Mouse (Mus musculus): Measurements from ENCODE around the gene Ube2cbp. TPM values are rescaled to one million over a fixed set of nuclear protein-coding genes. Genes with fewer than 3 reads are reported as not detected.

The Ube2cbp gene
- total RNA-seq (2021) = 1 to 10 TPM; 4.2 to 5.2 TPM
- long read RNA-seq, experiment 1, partial matches to known transcripts = 1 of 6 reads
- long read RNA-seq, experiment 1, other reads (novel, unspliced or antisense) = 1 of 6 reads
- long read RNA-seq, experiment 2, partial matches to known transcripts = 0 of 6 reads
- long read RNA-seq, experiment 2, other reads (novel, unspliced or antisense) = 2 of 6 reads

DNA sequence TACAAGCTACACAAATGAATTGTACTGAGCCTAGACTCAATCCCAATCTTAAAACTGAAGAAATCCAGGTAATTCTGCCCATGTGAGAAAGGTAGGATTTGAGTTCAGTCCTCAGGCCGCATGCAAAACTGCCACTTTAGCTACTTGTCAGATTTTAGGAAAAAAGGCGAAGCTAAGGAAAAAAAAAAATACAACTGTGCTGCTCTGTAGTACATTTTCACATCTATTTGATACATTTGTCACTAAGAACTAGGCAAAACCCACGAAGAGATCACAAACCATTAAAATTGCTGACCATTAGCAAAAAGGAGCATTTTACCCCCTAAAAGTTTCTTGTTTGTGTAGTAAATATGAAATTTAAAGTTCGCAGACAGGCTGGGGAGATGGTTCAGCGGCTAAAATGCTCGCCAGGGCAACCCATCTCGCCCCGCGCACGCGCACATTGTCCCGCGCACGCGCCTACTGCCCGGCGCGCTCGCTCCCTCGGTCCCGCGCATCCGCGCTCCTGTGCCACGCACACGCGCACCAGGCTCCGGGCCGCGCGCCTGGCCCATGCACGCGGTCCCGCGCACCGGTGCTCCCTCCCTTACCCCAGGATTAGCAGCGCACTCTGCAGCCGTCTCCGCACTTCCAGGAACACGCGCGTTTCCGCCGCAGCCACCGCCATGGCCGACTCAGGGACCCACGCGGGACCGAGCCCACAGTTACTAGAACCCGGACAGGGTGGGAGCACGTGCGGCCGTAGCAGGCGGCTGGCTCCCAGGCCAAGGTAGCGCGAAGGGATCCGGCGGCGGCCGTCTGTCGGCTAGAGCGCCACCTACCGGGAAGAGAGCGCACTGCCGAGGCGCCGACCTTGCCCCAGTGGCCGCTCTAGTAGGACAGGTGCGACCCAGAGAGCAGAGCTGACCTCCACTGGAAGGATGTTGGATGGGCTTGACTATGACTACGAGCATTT lies at the start of gene Ube2cbp:
TSS of gene Ube2cbp (minus strand) at position 800 of the 955 bp plus-strand sequence.
- H3K27ac ChIP-seq = peak within 1 kb of the TSS; percentile 82
- intact Hi-C loops (cut with DNase I) = loop anchor here (10.0 kb wide), 1 partner anchor 280 kb away; the partner anchor contains the start of gene Prss35
- no peak; the same call in none of the 2 replicates for TF ChIP-seq CTCF (IDR thresholded peaks at IDR 0.05)
- H3K4me3 ChIP-seq = peak within 1 kb of the TSS; percentile 76
- peak; percentile 88 to 90 for DNase-seq (ENCODE audit: extremely low spot score in 1 of 2, low spot score in 2 of 2)

DNA sequence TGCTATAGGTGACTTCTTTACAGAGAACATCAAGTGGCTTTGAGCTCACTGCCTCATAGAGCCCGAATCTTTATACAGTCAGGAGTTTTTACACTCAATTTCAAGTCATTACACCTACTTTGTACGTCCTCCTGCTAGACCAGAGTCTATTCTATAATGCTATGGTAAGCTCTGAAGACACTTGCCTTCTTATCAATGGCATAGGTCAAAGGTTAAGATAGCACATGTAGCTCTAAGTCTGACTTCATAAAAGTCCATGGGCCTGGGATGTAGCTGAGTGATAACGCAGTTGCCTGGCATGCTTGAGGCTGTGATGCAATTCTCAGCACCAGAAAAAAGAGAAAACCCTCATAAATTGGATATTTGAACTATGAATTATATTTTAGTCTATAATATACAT lies 49.6 kb upstream of the Ube2cbp start:
- DNase-seq (ENCODE audit: extremely low spot score in 1 of 2, low spot score in 2 of 2) = no peak
- Histone ChIP-seq H3K27ac (no peak overlapping the region), H3K4me3 (no peak overlapping the region)
- intact Hi-C loops (cut with DNase I) = loop anchor here (5.0 kb wide), 1 partner anchor 43 kb away; no protein-coding TSS in a partner anchor
- no peak for TF ChIP-seq CTCF (IDR thresholded peaks at IDR 0.05)

DNA sequence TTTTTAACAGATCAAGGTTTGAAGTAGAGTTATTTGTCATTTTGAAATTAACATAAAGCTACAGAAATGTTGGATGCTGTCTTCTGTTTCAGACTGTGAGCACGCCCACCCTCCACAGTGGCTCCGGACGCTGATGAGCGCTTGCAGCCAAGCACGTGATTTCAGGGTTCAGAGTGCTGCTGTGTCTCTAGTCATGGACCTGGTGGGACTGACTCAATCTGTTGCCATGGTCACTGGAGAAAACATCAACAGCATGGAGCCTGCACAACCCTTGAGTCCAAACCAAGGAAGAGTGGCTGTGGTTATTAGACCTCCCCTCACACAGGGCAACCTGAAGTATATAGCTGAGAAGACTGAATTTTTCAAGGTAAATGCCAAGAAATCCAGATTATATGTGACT lies 49.0 kb upstream of the Ube2cbp start:
- no peak for DNase-seq (ENCODE audit: extremely low spot score in 1 of 2, low spot score in 2 of 2)
- intact Hi-C loops (cut with DNase I) = loop anchor here (5.0 kb wide), 1 partner anchor 44 kb away; no protein-coding TSS in a partner anchor
- H3K4me3 ChIP-seq = no peak overlapping the region
- no peak for TF ChIP-seq CTCF (IDR thresholded peaks at IDR 0.05)
- H3K27ac ChIP-seq = no peak overlapping the region

DNA sequence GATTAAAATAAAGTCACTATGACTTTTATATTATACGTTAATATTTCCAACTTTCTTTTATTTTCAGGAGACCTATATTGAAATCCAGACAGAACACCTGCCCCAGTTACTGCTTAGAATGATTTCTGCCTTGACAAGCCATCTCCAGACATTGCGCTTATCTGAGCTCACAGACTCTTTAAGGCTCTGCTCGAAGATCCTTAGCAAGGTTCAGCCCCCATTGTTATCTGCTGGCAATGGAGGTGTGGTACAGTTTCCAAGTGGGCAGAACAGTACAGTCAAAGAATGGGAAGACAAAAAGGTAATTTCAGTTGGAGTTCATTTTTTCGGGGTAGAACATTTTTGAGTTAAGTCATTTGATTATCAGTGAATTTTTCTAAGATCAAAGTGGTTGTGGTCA lies 42.7 kb upstream of the Ube2cbp start:
- no peak for TF ChIP-seq CTCF (IDR thresholded peaks at IDR 0.05)
- Histone ChIP-seq H3K4me3 (no peak overlapping the region), H3K27ac (no peak overlapping the region)
- no peak for DNase-seq (ENCODE audit: extremely low spot score in 1 of 2, low spot score in 2 of 2)
- intact Hi-C loops (cut with DNase I) = no loop called here

DNA sequence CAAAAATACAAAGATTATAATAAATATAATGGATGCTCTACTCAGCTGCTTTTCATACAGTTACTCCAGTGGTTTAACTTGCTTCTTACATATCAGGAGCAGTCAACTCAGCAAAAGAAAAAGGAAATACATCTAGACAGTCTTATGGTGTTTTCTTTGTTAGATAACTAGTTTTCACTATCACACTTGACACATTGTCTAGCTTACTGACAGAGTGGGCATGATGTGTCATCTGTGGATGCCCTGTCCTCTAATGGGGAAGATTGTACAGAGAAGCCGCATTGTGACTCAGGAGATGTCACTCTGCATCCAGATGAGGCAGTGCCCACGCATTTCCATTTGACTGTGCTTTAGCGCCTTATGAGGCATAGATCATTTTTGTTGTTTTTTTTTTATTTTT lies 34.3 kb upstream of the Ube2cbp start:
- intact Hi-C loops (cut with DNase I) = no loop called here
- TF ChIP-seq CTCF (IDR thresholded peaks at IDR 0.05) = no peak

DNA sequence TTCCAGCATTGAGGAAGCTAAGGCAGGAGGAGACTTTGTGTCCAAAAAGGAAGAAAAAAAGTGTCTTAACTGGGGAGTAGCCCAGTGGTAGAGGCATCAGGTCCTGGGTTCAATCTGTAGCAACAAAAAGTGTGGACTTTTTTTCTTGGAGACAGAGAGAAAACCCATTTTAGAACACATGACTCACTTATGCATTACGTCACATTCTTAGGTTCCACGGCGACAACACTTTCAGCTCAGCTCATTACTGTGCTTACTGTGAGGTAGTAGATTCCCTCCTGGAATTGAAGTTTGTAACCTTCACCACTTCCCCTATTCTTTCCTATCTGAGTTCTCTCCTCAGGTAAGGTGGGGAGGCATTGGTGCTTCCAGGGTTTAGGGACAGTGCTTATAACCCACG lies 31.5 kb upstream of the Ube2cbp start:
- no peak for DNase-seq (ENCODE audit: extremely low spot score in 1 of 2, low spot score in 2 of 2)
- no peak for TF ChIP-seq CTCF (IDR thresholded peaks at IDR 0.05)
- Histone ChIP-seq H3K27ac (no peak overlapping the region), H3K4me3 (no peak overlapping the region)
- intact Hi-C loops (cut with DNase I) = no loop called here

More for the DNA sequence above, 34.3 kb upstream of the Ube2cbp start:
- DNase-seq (ENCODE audit: extremely low spot score in 1 of 2, low spot score in 2 of 2) = no peak
- H3K4me3 ChIP-seq = no peak overlapping the region
- no peak overlapping the region for H3K27ac ChIP-seq

DNA sequence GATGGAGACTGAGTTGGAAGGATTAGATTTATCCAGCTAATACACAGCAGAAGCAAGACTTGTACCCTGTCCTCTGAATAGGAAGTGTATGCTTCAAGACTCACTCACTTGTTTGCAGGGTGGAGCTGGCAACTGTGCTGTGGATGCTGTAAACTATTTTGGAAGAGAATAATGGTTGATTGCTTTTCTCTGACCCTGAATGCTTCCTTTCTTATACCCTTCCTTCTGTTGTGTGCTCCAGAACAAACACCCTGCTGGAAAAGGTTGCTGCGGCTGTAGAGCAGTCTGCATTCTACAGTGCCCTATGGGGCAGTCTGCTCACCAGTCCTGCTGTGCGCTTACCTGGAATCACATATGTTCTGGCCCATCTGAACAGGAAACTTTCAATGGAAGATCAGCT lies 27.0 kb upstream of the Ube2cbp start:
- no peak for DNase-seq (ENCODE audit: extremely low spot score in 1 of 2, low spot score in 2 of 2)
- no peak for TF ChIP-seq CTCF (IDR thresholded peaks at IDR 0.05)
- Histone ChIP-seq H3K4me3 (no peak overlapping the region), H3K27ac (no peak overlapping the region)
- intact Hi-C loops (cut with DNase I) = no loop called here

DNA sequence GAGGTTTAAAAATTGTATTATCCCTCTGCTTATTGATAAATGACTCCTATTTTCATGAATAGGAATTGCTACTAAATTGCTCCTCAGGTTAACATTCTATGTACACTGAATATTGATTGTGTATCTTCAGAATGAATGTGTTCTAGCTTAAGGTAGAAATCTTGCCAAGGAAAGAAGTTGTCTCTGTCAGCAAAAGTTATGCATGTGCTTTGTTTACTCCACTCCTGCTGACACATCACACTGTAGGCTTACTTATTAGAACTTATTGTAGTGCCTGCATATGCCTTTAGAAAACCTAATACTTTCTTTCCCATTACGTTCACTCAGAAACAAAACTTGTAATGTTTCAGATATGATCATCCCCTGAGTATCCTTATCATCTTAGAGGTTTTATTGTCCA lies 17.5 kb upstream of the Ube2cbp start:
- no peak for DNase-seq (ENCODE audit: extremely low spot score in 1 of 2, low spot score in 2 of 2)

DNA sequence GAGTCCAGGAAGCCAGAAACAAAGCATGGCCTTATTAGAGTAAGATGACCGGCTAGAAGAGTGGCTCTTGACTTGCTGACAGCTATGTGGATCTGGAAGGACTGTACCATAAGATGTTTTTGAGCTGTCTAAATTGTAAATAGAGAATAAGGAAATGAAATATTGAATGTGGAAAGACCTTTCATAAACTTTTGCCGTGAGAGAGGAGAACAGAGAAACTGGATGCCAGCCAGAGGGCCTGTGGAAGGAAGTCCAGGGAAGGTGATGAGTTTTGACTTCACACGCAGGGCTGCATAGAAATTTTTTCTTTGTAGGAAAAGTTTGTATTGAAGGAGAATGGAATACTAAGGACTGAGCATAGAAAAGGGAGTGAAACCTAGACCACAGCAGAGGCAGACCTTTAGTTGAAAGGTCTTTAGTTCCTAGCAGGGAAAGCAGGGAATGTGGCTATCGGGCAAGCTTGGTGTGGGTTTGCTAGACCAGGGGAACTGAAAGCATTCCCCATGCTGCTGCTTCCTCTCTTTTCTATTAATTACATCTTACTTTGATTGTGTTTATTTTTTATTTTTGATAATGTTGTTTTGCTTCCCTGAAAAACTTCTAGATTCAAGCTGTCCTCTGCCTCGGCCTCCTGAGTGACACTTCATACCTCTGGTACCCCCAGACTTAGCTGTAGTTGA lies 13.8 kb upstream of the Ube2cbp start:
- Histone ChIP-seq H3K4me3 (no peak overlapping the region), H3K27ac (no peak overlapping the region)
- no peak for TF ChIP-seq CTCF (IDR thresholded peaks at IDR 0.05)
- intact Hi-C loops (cut with DNase I) = no loop called here
- no peak for DNase-seq (ENCODE audit: extremely low spot score in 1 of 2, low spot score in 2 of 2)

More for the DNA sequence above, 17.5 kb upstream of the Ube2cbp start:
- intact Hi-C loops (cut with DNase I) = no loop called here
- Histone ChIP-seq H3K4me3 (no peak overlapping the region), H3K27ac (no peak overlapping the region)
- no peak for TF ChIP-seq CTCF (IDR thresholded peaks at IDR 0.05)

DNA sequence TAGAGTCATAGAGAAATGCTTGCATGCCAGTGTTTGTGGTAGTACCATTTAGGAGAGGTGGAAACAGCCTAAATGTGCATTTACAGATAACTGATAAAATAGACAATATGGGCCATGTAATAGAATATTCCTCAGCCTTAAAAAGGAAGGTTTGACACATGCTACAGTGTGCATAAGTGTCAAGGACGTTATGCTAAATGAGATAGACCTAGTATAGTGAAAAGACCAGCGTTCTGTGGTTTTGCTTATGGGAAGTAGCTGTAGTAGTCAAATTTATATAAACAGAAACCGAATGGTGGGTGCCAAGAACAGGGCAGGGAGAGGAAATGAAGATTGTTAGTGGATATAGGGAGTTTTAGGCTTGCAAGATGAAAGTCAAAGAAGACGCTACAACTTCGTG lies 12.0 kb upstream of the Ube2cbp start:
- intact Hi-C loops (cut with DNase I) = no loop called here
- no peak for TF ChIP-seq CTCF (IDR thresholded peaks at IDR 0.05)
- H3K27ac ChIP-seq = no peak overlapping the region
- no peak for DNase-seq (ENCODE audit: extremely low spot score in 1 of 2, low spot score in 2 of 2)
- no peak overlapping the region for H3K4me3 ChIP-seq

DNA sequence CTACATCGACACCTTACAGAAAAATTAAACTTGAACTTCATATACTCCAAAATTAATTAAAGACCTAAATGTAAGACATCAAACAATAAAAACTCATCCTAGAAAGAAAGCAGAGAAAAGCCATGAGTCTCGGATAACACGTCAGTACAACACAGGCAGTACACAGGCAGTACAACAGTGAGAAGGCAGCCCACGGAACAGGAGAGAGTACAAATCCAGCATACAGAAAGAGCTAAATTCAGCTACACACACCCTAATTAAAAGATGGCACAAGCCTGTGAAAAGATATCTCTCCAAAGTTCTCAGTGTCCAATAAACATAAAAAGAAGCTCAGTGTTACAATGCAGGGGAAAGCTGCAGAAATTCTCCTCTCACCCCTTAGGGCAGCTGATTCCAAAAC lies 11.2 kb upstream of the Ube2cbp start:
- Histone ChIP-seq H3K4me3 (no peak overlapping the region), H3K27ac (no peak overlapping the region)
- no peak for TF ChIP-seq CTCF (IDR thresholded peaks at IDR 0.05)
- intact Hi-C loops (cut with DNase I) = no loop called here
- no peak for DNase-seq (ENCODE audit: extremely low spot score in 1 of 2, low spot score in 2 of 2)
